Mouse (Mus musculus) bone marrow, adult 2 months (tissue): ENCODE results near the gene Hist2h3c1.

Experiments used
- CTCF ChIP-seq: fragments of 200-500 bp; IDR thresholded peaks from 2 replicates; pipeline ENCODE4 v1.5.1; 2011; ENCODE audit warnings: low read length, control low read depth; ENCODE audit not compliant: control insufficient read depth, insufficient read depth
- POLR2A ChIP-seq: fragments of 200-500 bp; IDR thresholded peaks from 2 replicates; pipeline ENCODE4 v1.6.1; 2011; ENCODE audit warnings: low read depth, mild to moderate bottlenecking, control low read depth, low read length, borderline replicate concordance; ENCODE audit not compliant: control insufficient read depth

DNA sequence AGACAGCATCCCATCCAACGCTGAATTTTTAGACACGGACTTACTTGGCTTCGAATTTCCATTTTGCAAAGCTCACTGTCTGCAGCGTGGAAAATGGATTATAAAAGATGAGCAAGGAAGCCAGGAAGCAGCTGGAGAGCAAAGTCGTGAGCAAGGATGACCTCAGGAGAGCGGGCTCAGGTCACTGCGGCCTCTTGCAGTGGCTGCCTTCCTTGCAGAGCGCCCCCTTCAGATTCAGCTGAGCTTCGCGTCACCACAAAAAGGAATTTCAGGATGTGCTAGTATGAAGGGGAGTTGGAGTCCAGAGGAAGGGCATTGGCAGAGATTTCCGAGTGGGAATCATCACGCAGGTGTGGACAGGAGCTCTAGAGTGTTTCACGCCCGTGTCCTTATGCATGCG is 37.2 kb upstream of the Hist2h3c1 start:
- no peak for TF ChIP-seq POLR2A
- TF ChIP-seq CTCF = peak; percentile 14; the same call in 1 of the 2 replicates
